Mouse (Mus musculus) adrenal gland, adult (tissue): ENCODE results near the gene Gm20388.

Source experiments
- DNase-seq, 2 experiments: peaks; one replicate each; pipeline ENCODE4 v3.0.0; 2022 to 2023; ENCODE audit warnings: low spot score in 1 of 2; ENCODE audit not compliant: inconsistent age in 2 of 2

Gm20388 gene

GRCm38 (mm10) chr8:120074516-120074915, 163.9 kb downstream of the Gm20388 start:
- no peak for DNase-seq

GRCm38 (mm10) chr8:120075347-120075746, 164.7 kb downstream of the Gm20388 start:
- DNase-seq = peak in 1 of 2 experiments; percentile 56

GRCm38 (mm10) chr8:120078080-120078479, 167.4 kb downstream of the Gm20388 start:
- DNase-seq = peak; percentile 74 to 90

GRCm38 (mm10) chr8:120079361-120079760, 168.7 kb downstream of the Gm20388 start:
- no peak for DNase-seq

- DNase-seq = peak in 1 of 2 experiments; percentile 61
These were observed 172.6 kb downstream of the Gm20388 start for GRCm38 (mm10) chr8:120083261-120083660.

GRCm38 (mm10) chr8:120084783-120085182, 174.1 kb downstream of the Gm20388 start:
- DNase-seq = no peak

- no peak for DNase-seq
These were observed 178.9 kb downstream of the Gm20388 start for GRCm38 (mm10) chr8:120089511-120089910.

- DNase-seq = no peak
These were observed 180.4 kb downstream of the Gm20388 start for GRCm38 (mm10) chr8:120091032-120091431.

GRCm38 (mm10) chr8:120093103-120093502, 182.5 kb downstream of the Gm20388 start:
- no peak for DNase-seq

GRCm38 (mm10) chr8:120094801-120095200, 184.2 kb downstream of the Gm20388 start:
- DNase-seq = peak in 1 of 2 experiments; percentile 61

GRCm38 (mm10) chr8:120096486-120096885, 185.8 kb downstream of the Gm20388 start:
- DNase-seq = peak in 1 of 2 experiments; percentile 69

GRCm38 (mm10) chr8:120100388-120101067, 189.9 kb downstream of the Gm20388 start:
- DNase-seq = no peak

- peak; percentile 89 to 96 for DNase-seq
These were observed 190.7 kb downstream of the Gm20388 start, which contains the start of gene Zdhhc7 for GRCm38 (mm10) chr8:120101068-120101972. TSS of gene Zdhhc7 (minus strand) at chr8:120101482.

GRCm38 (mm10) chr8:120103916-120104315, 193.3 kb downstream of the Gm20388 start:
- peak in 1 of 2 experiments; percentile 57 for DNase-seq

GRCm38 (mm10) chr8:120104721-120105272, 194.2 kb downstream of the Gm20388 start:
- peak; percentile 88 to 96 for DNase-seq

- peak in 1 of 2 experiments; percentile 78 for DNase-seq
These were observed 198.5 kb downstream of the Gm20388 start for GRCm38 (mm10) chr8:120109149-120109548.

- peak in 1 of 2 experiments; percentile 75 for DNase-seq
These were observed 200.3 kb downstream of the Gm20388 start for GRCm38 (mm10) chr8:120110966-120111365.

- DNase-seq = peak in 1 of 2 experiments; percentile 39
These were observed 200.7 kb downstream of the Gm20388 start for GRCm38 (mm10) chr8:120111382-120111781.

GRCm38 (mm10) chr8:120112535-120112934, 201.9 kb downstream of the Gm20388 start:
- peak in 1 of 2 experiments; percentile 73 for DNase-seq

GRCm38 (mm10) chr8:120113306-120113705, 202.7 kb downstream of the Gm20388 start:
- DNase-seq = peak; percentile 78 to 93

- DNase-seq = peak; percentile 100
These were observed 203.2 kb downstream of the Gm20388 start, which contains the start of gene 6430548M08Rik for GRCm38 (mm10) chr8:120113758-120114255. TSS of gene 6430548M08Rik (plus strand) at chr8:120114152.
